Mouse (Mus musculus) gastrocnemius, adult 2 months (tissue): ENCODE results near the gene Myo18b. TPM values are rescaled to one million over a fixed set of nuclear protein-coding genes. Genes with fewer than 3 reads are reported as not detected.
A peak's percentile ranks its signal among the peaks of the same experiment; 100 is the strongest.

Experiments
- DNase-seq: peaks from one replicate; pipeline ENCODE4 v3.0.0; 2022
- H3K27ac ChIP-seq: fragments of 200-600 bp; 2 replicates; pipeline ENCODE4 v1.8.1; 2022; ENCODE audit warnings: mild to moderate bottlenecking
- H3K4me3 ChIP-seq: fragments of 200-600 bp; 2 replicates; pipeline ENCODE4 v1.8.1; 2022; ENCODE audit warnings: mild to moderate bottlenecking, moderate library complexity
- CTCF ChIP-seq: fragments of 200-600 bp; IDR thresholded peaks from 2 replicates; pipeline ENCODE4 v1.8.1; 2022; ENCODE audit warnings: antibody characterized with exemption, mild to moderate bottlenecking, moderate library complexity
- intact Hi-C: fragments of 180-260 bp; cut with DNase I; formaldehyde crosslinking; loops from one replicate; pipeline ENCODE4 v1.15.1; 2025
- total RNA-seq, 2 experiments: library from RNA; stranded (reverse); gene quantifications; 2 replicates each; pipeline ENCODE4 v1.2.3; 2021

Myo18b gene
- total RNA-seq, 2 experiments from 2014 or later: 319 to 413 TPM

GRCm38 (mm10) chr5:112868620-112869019 lies 27.5 kb downstream of the Myo18b start:
- intact Hi-C loops: no loop called here

GRCm38 (mm10) chr5:112864719-112865367 lies 31.3 kb downstream of the Myo18b start:
- intact Hi-C loops: no loop called here
- Histone ChIP-seq H3K27ac (no peak overlapping the region), H3K4me3 (no peak overlapping the region)
- TF ChIP-seq CTCF: peak; percentile 60
- no peak for DNase-seq

More at GRCm38 (mm10) chr5:112868620-112869019, 27.5 kb downstream of the Myo18b start:
- Histone ChIP-seq H3K4me3 (no peak overlapping the region), H3K27ac (no peak overlapping the region)
- TF ChIP-seq CTCF: no peak
- no peak for DNase-seq

- intact Hi-C loops: no loop called here
- DNase-seq: no peak
Measured at GRCm38 (mm10) chr5:112859379-112860035, 36.7 kb downstream of the Myo18b start.

GRCm38 (mm10) chr5:112853179-112853578 lies 43.0 kb downstream of the Myo18b start:
- TF ChIP-seq CTCF: no peak
- intact Hi-C loops: loop anchor here (5.0 kb wide), 1 partner anchor 199 kb away; no protein-coding TSS in a partner anchor
- peak; percentile 91 for DNase-seq
- Histone ChIP-seq H3K27ac (peak overlapping the region; percentile 50), H3K4me3 (no peak overlapping the region; the same call in 1 of the 2 replicates)

More at GRCm38 (mm10) chr5:112859379-112860035, 36.7 kb downstream of the Myo18b start:
- no peak for TF ChIP-seq CTCF
- Histone ChIP-seq H3K27ac (no peak overlapping the region), H3K4me3 (no peak overlapping the region)

- intact Hi-C loops: loop anchor here (5.0 kb wide), 1 partner anchor 201 kb away; no protein-coding TSS in a partner anchor
- TF ChIP-seq CTCF: no peak
- Histone ChIP-seq H3K27ac (no peak overlapping the region; the same call in 1 of the 2 replicates), H3K4me3 (no peak overlapping the region)
- DNase-seq: no peak
Measured at GRCm38 (mm10) chr5:112851389-112851788, 44.8 kb downstream of the Myo18b start.

GRCm38 (mm10) chr5:112848586-112849280 lies 47.4 kb downstream of the Myo18b start:
- intact Hi-C loops: no loop called here
- H3K4me3 ChIP-seq: no peak overlapping the region

GRCm38 (mm10) chr5:112847985-112848542 lies 48.1 kb downstream of the Myo18b start:
- no peak for TF ChIP-seq CTCF
- DNase-seq: no peak
- Histone ChIP-seq H3K27ac (no peak overlapping the region), H3K4me3 (no peak overlapping the region)
- intact Hi-C loops: no loop called here

More at GRCm38 (mm10) chr5:112848586-112849280, 47.4 kb downstream of the Myo18b start:
- DNase-seq: peak; percentile 63
- H3K27ac ChIP-seq: 0 out of 2 replicates have a peak overlapping the region, but pooled peaks have one; percentile 16
- TF ChIP-seq CTCF: peak; percentile 82

- no peak overlapping the region for H3K27ac ChIP-seq
- TF ChIP-seq CTCF: no peak
- H3K4me3 ChIP-seq: no peak overlapping the region
- intact Hi-C loops: no loop called here
- no peak for DNase-seq
Measured at GRCm38 (mm10) chr5:112846146-112846545, 50.0 kb downstream of the Myo18b start.

GRCm38 (mm10) chr5:112844460-112844859 lies 51.7 kb downstream of the Myo18b start:
- DNase-seq: no peak
- no peak for TF ChIP-seq CTCF
- Histone ChIP-seq H3K4me3 (no peak overlapping the region), H3K27ac (no peak overlapping the region)
- intact Hi-C loops: no loop called here

- intact Hi-C loops: no loop called here
- Histone ChIP-seq H3K27ac (no peak overlapping the region), H3K4me3 (no peak overlapping the region)
- no peak for DNase-seq
- TF ChIP-seq CTCF: no peak
Measured at GRCm38 (mm10) chr5:112843676-112844257, 52.4 kb downstream of the Myo18b start.

- Histone ChIP-seq H3K27ac (no peak overlapping the region), H3K4me3 (no peak overlapping the region)
- TF ChIP-seq CTCF: no peak
- intact Hi-C loops: no loop called here
- DNase-seq: no peak
Measured at GRCm38 (mm10) chr5:112842696-112843095, 53.5 kb downstream of the Myo18b start.

GRCm38 (mm10) chr5:112841850-112842249 lies 54.3 kb downstream of the Myo18b start:
- no peak overlapping the region for H3K4me3 ChIP-seq

More at GRCm38 (mm10) chr5:112841850-112842249, 54.3 kb downstream of the Myo18b start:
- no peak for TF ChIP-seq CTCF
- intact Hi-C loops: no loop called here
- DNase-seq: no peak
- H3K27ac ChIP-seq: no peak overlapping the region
